Mouse (Mus musculus): Measurements from ENCODE around the gene Arhgap15.

- no peak for TF ChIP-seq EP300 (IDR thresholded peaks at IDR 0.05; ENCODE audit: low read depth in 1 of 2, low read length in 2 of 2)
- TF ChIP-seq POLR2A (IDR thresholded peaks at IDR 0.05; ENCODE audit: control insufficient read depth in 1 of 2, insufficient read depth in 1 of 2, low read depth in 1 of 2, low read length in 2 of 2, poor library complexity in 1 of 2), result no peak
Observed at GRCm38 (mm10) chr2:43978177-43979013, 229.8 kb downstream of the Arhgap15 start.
